Mouse (Mus musculus): ENCODE results near the gene Sema4g. TPM values are rescaled to one million over a fixed set of nuclear protein-coding genes. Genes with fewer than 3 reads are reported as not detected.
A peak's percentile ranks its signal among the peaks of the same experiment; 100 is the strongest.

The Sema4g gene
- polyA plus RNA-seq, 2 experiments: 2.6 to 24.9 TPM

DNA sequence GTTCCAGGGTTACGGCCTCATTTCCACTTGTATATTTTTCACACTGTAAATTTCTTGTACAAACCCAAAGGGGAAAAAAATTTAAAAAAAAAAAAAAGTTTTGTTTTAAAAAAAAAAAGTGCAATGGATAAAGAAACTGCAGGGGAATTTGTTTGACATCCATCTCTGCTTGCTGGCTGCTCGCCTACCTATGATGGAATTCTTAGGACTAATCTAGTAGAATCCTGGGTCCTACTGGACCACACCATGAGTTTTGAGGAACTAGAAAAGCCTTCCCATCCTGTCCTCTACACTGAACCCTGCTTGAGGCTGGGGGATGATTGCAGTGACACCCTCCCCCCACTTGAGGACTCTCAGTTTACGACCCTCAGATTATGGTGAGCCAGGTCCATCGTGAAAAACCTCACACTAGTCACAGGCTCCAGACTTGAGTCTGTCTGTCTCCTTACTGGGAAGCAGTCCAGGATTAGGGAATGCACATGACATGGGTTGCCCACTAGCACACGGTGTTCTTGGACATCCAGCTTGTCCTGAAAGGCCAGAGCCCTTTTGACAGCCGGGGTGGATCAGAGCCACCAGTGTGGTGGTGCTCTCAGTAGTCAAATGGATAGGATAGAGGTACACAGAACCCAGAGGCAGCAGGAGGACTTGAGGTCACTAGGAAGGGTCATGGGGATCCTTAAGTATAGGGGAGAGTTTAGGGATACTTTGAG lies 38.2 kb downstream of the Sema4g start:
- ATAC-seq (ENCODE audit: insufficient read depth) (no peak), DNase-seq (ENCODE audit: low read depth in 3 of 3, low spot score in 3 of 3) (no peak)
- 70% methylated on average over 6 of the region's 6 CpGs for WGBS (ENCODE audit: insufficient replicate concordance)
- Histone ChIP-seq H3K36me3 (replicated peaks; ENCODE audit: control insufficient read depth, insufficient read depth, low read depth) (no peaks in the 10 kb centered on the region; the same call in 1 of the 2 replicates), H3K4me3 (ENCODE audit: insufficient read depth in 1 of 2, low read depth in 2 of 2, low read length in 2 of 2) (no peak overlapping the region), H3K9me3 (ENCODE audit: control insufficient read depth, low read length) (no peaks in the 10 kb centered on the region), H3K27ac (no peak overlapping the region), H3K4me1 (replicated peaks; ENCODE audit: control insufficient read depth in 2 of 2, insufficient read depth in 2 of 2, low read length in 1 of 2) (peaks cover 0 to 2% of the 10 kb centered on the region in 2 experiments; a peak in 1 of 4 replicates), H3K27me3 (ENCODE audit: control insufficient read depth, insufficient read depth, low read length) (no peaks in the 10 kb centered on the region), H3K9ac (replicated peaks) (no peak overlapping the region), H3K4me2 (ENCODE audit: low read depth) (no peak overlapping the region)
- TF ChIP-seq EP300 (IDR thresholded peaks at IDR 0.05; ENCODE audit: low read depth): no peak
- no peak for TF ChIP-seq CTCF (IDR thresholded peaks at IDR 0.05; ENCODE audit: low read depth)

DNA sequence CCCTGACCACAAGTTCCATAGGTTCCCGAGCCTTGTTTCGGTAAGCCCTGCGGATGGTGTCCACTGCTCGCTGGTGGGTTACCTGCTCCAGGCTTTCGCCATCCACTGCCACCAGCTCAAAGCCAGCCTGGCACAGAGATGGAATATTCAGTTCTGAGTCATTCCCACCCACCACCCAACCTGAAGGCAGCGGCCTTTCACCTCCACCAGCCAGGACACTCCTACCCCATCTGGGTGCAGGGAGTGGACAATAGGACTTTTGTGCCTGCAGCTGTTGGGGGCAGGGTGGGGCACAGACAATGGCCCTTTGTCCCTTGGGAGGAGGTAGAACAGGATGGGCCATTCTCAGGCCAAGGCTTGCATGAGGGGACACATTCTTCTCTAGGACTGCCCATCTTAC lies 38.9 kb downstream of the Sema4g start:
- no peak overlapping the region for H3K9ac ChIP-seq (replicated peaks)
- H3K27me3 ChIP-seq (ENCODE audit: control insufficient read depth, insufficient read depth, low read length): no peaks in the 10 kb centered on the region
- WGBS (ENCODE audit: insufficient replicate concordance): 78% methylated on average over 6 of the region's 6 CpGs
- no peaks in the 10 kb centered on the region for H3K9me3 ChIP-seq (ENCODE audit: control insufficient read depth, low read length)
- DNase-seq (ENCODE audit: low read depth in 3 of 3, low spot score in 3 of 3) (no peak), ATAC-seq (ENCODE audit: insufficient read depth) (no peak)
- TF ChIP-seq EP300 (IDR thresholded peaks at IDR 0.05; ENCODE audit: low read depth) (no peak), CTCF (IDR thresholded peaks at IDR 0.05; ENCODE audit: low read depth) (no peak)
- no peak overlapping the region for H3K27ac ChIP-seq
- H3K4me2 ChIP-seq (ENCODE audit: low read depth): no peak overlapping the region
- peaks cover 0 to 2% of the 10 kb centered on the region in 2 experiments; a peak in 1 of 4 replicates for H3K4me1 ChIP-seq (replicated peaks; ENCODE audit: control insufficient read depth in 2 of 2, insufficient read depth in 2 of 2, low read length in 1 of 2)
- no peaks in the 10 kb centered on the region; the same call in 1 of the 2 replicates for H3K36me3 ChIP-seq (replicated peaks; ENCODE audit: control insufficient read depth, insufficient read depth, low read depth)
- H3K4me3 ChIP-seq (ENCODE audit: insufficient read depth in 1 of 2, low read depth in 2 of 2, low read length in 2 of 2): no peak overlapping the region

DNA sequence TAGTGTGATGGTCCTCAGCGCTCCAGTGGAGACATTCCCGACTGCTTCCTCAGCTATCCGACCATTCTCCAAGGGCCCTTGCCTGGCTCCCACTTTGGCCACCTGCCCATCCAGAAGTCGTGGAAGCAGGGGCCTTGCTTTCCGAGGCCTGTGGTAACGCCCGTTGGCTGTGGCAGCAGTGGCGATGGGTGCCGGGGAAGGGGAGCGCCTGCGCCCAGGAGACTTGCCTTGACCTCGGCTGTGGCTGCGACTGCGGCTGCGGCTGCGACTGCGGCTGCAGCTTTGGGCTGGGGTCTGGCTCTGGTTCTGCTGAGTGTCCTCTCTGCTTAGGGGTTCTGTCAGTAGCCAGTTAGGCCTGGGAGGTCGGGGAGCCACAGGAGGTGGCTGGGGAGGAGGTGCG lies 39.8 kb downstream of the Sema4g start:
- Histone ChIP-seq H3K9ac (replicated peaks) (no peak overlapping the region), H3K4me1 (replicated peaks; ENCODE audit: control insufficient read depth in 2 of 2, insufficient read depth in 2 of 2, low read length in 1 of 2) (peaks cover 0 to 2% of the 10 kb centered on the region in 2 experiments; a peak in 1 of 4 replicates), H3K27ac (no peak overlapping the region), H3K4me3 (ENCODE audit: insufficient read depth in 1 of 2, low read depth in 2 of 2, low read length in 2 of 2) (no peak overlapping the region), H3K4me2 (ENCODE audit: low read depth) (no peak overlapping the region), H3K9me3 (ENCODE audit: control insufficient read depth, low read length) (no peaks in the 10 kb centered on the region), H3K36me3 (replicated peaks; ENCODE audit: control insufficient read depth, insufficient read depth, low read depth) (no peaks in the 10 kb centered on the region; the same call in 1 of the 2 replicates), H3K27me3 (ENCODE audit: control insufficient read depth, insufficient read depth, low read length) (no peaks in the 10 kb centered on the region)
- TF ChIP-seq CTCF (IDR thresholded peaks at IDR 0.05; ENCODE audit: low read depth) (no peak), EP300 (IDR thresholded peaks at IDR 0.05; ENCODE audit: low read depth) (no peak)
- ATAC-seq (ENCODE audit: insufficient read depth) (no peak), DNase-seq (ENCODE audit: low read depth in 3 of 3, low spot score in 3 of 3) (no peak)
- 63% methylated on average over 19 of the region's 19 CpGs for WGBS (ENCODE audit: insufficient replicate concordance)

DNA sequence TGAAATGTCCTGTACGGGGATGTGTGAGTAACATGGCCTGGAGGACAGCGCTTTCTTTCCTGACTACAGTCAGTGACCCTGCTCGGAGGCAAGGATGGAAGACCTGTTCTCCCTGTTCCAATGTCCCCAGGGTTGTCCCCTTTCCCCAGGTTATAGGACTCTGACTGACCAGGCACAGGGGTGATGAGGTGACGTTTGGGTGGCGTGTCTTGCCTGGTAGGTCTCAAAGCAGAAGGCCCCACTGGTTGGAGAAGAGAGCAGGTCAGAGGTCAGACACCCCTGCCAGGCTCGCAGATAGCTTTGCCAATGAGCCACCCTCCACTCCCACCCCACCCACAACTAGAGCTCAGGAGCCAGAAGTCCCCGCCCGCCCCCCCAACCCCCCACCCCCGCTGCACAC lies 40.7 kb downstream of the Sema4g start:
- Histone ChIP-seq H3K4me2 (ENCODE audit: low read depth) (no peak overlapping the region), H3K27me3 (ENCODE audit: control insufficient read depth, insufficient read depth, low read length) (no peaks in the 10 kb centered on the region), H3K9me3 (ENCODE audit: control insufficient read depth, low read length) (no peaks in the 10 kb centered on the region), H3K27ac (no peak overlapping the region), H3K36me3 (replicated peaks; ENCODE audit: control insufficient read depth, insufficient read depth, low read depth) (no peaks in the 10 kb centered on the region; the same call in 1 of the 2 replicates), H3K4me1 (replicated peaks; ENCODE audit: control insufficient read depth in 2 of 2, insufficient read depth in 2 of 2, low read length in 1 of 2) (peaks cover 0 to 2% of the 10 kb centered on the region in 2 experiments; a peak in 1 of 4 replicates), H3K9ac (replicated peaks) (no peak overlapping the region), H3K4me3 (ENCODE audit: insufficient read depth in 1 of 2, low read depth in 2 of 2, low read length in 2 of 2) (no peak overlapping the region)
- 50% methylated on average over 9 of the region's 9 CpGs for WGBS (ENCODE audit: insufficient replicate concordance)
- DNase-seq (ENCODE audit: low read depth in 3 of 3, low spot score in 3 of 3) (no peak), ATAC-seq (ENCODE audit: insufficient read depth) (no peak)
- TF ChIP-seq CTCF (IDR thresholded peaks at IDR 0.05; ENCODE audit: low read depth): no peak
- TF ChIP-seq EP300 (IDR thresholded peaks at IDR 0.05; ENCODE audit: low read depth): no peak

DNA sequence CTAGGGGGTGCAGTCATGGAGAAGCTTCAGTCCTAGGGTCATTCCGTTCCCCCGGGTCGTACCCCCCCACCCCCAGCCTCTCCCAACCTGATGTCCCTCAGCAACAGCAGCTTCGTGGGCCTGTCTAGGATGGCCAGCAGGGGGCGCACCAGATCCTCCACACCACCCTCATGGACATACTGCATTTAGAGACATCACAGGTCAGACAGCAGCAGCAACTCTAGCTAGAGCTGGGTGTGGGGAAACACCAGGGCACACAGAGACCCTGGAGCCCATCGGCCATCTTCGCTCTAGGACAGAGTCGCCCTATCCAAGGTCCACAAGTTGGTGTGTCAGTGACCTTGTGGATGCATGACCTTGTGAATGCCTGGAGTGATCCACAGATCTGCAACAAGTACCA lies 41.2 kb downstream of the Sema4g start:
- Histone ChIP-seq H3K4me3 (ENCODE audit: insufficient read depth in 1 of 2, low read depth in 2 of 2, low read length in 2 of 2) (no peak overlapping the region), H3K9ac (replicated peaks) (no peak overlapping the region), H3K27ac (no peak overlapping the region), H3K27me3 (ENCODE audit: control insufficient read depth, insufficient read depth, low read length) (no peaks in the 10 kb centered on the region), H3K4me1 (replicated peaks; ENCODE audit: control insufficient read depth in 2 of 2, insufficient read depth in 2 of 2, low read length in 1 of 2) (peaks cover 0 to 2% of the 10 kb centered on the region in 2 experiments; a peak in 1 of 4 replicates), H3K9me3 (ENCODE audit: control insufficient read depth, low read length) (no peaks in the 10 kb centered on the region), H3K4me2 (ENCODE audit: low read depth) (no peak overlapping the region), H3K36me3 (replicated peaks; ENCODE audit: control insufficient read depth, insufficient read depth, low read depth) (no peaks in the 10 kb centered on the region; the same call in 1 of the 2 replicates)
- DNase-seq (ENCODE audit: low read depth in 3 of 3, low spot score in 3 of 3) (no peak), ATAC-seq (ENCODE audit: insufficient read depth) (0 out of 2 replicates have a peak, but pooled peaks have one; percentile 8)
- WGBS (ENCODE audit: insufficient replicate concordance): 17% methylated on average over 8 of the region's 8 CpGs
- TF ChIP-seq EP300 (IDR thresholded peaks at IDR 0.05; ENCODE audit: low read depth): no peak
- TF ChIP-seq CTCF (IDR thresholded peaks at IDR 0.05; ENCODE audit: low read depth): peak; percentile 96
